Mouse (Mus musculus) brain, embryonic 14.5 days (tissue): Measurements from ENCODE around the gene Arhgef25.

Source experiments
- CTCF ChIP-seq: fragments of 200-500 bp; IDR thresholded peaks from 2 replicates; pipeline ENCODE4 v1.5.1; 2012; ENCODE audit warnings: inconsistent platforms, mild to moderate bottlenecking, moderate library complexity, borderline replicate concordance; ENCODE audit not compliant: insufficient read depth, insufficient read length; ENCODE audit errors: extremely low read depth
- POLR2A ChIP-seq: fragments of 200-500 bp; IDR thresholded peaks from 2 replicates; pipeline ENCODE4 v1.6.1; 2012; ENCODE audit warnings: mild to moderate bottlenecking, inconsistent platforms, borderline replicate concordance; ENCODE audit not compliant: poor library complexity, insufficient read depth, insufficient read length, severe bottlenecking; ENCODE audit errors: extremely low read depth

DNA sequence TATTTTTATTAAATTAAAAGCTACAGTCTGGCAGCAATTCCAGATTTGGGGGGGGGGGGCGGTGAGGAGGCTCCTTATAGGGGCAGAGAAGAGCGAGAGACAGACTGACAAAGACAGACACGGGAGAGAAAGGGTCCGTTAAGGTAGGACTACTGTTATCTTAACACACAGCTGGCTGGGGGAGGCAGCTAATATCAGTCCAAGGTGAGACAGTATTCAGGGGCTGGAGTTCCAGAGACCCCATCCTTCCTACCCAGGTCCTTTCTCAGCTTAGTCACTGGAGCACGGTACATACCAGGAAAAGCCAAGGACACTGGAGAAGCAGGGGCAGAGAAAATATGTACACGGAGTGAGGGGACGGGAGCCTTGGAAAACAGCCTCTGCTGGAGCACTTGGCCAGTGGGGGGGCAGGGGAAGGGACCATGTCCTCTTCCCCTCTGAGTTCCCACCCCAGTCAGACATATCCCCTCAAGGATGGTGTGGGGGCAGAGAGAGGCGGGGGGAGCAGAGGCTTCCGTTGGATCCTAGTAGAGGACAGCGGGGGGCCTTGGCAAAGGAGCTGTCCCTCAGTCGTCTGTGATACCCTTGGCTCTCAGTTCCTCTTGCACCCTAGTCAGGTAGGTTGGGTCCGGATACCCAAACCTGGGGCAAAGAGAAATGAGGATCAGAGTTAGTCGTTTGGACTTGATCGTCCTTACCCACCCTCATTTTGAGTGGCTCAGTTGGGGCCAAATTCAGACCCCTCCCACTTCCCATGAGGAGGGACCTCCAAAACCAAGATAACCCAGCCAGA, 711 bp upstream of the Arhgef25 start:
- no peak for TF ChIP-seq POLR2A
- TF ChIP-seq CTCF, result no peak
